Mouse (Mus musculus) adrenal gland, postnatal 36 days (tissue): ENCODE results near the gene Pla2g4f. TPM values are rescaled to one million over a fixed set of nuclear protein-coding genes. Genes with fewer than 3 reads are reported as not detected.
A peak's percentile ranks its signal among the peaks of the same experiment; 100 is the strongest.

Experiments
- DNase-seq, 2 experiments: peaks; one replicate each; pipeline ENCODE4 v3.0.0; 2021; ENCODE audit warnings: mixed read lengths in 1 of 2
- total RNA-seq, 2 experiments: library from RNA; stranded (reverse); gene quantifications; 2 replicates each; pipeline ENCODE4 v1.2.3; 2021

The Pla2g4f gene
- total RNA-seq, 2 experiments from 2014 or later = not detected

DNA sequence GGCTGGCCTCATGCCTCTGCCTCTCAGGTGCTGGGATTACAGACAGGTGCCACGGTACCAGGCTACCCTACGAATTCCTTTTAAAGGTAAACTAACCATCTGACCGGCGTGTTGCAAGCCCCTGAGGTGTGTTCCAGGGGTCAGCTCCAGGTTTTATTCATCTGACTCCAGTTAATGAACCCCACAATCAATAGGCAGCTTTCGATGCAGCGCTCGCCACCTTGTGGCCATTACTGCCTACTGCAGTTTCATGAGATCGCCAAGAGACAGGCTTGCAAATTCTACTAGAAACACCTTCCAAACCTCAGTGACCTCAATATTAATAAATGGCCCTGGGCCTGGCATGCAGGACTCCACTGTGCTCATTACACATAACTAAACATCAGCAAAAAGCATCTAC lies 34.0 kb downstream of the Pla2g4f start:
- DNase-seq = peak; percentile 61 to 66

DNA sequence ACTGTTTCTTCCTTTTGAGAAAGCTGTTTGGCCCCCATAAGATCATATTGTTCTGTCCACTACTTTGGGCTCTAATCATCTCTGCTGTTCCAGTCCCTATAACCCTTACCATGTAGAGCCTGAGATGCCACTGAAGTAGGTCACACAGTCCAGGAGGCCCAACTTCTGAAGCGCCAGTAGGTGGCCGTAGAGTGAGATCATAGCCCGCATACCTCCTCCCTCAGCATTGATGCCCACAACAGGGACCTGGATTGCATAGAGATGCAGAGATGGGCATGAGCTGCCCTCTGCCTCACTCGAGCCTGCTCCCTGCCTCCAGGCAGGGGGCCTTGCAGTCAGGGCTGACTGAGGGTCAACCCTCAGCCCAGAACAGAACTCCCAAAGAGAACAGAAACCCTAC lies 37.0 kb downstream of the Pla2g4f start:
- DNase-seq = no peak

DNA sequence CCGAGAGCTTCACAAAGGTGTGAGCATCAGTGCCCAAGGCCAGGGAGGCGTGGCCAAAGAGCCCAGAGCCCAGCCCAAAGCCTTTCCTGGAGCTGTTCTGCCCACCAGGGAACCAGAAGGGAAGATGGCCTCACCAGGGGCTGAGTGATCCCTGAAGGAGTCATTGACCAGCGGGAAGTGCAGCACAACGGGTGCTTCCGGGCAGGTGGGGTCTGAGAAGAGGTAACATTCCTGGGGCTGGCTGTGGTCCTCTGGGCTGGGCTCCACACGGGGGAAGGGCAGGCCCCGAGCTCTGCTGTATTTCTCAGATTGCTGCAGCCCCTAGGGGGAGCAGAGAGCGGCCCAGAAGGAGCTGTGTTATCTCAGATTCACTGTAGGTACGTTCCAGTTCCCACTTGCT lies 45.3 kb downstream of the Pla2g4f start:
- peak in 1 of 2 experiments; percentile 32 for DNase-seq

DNA sequence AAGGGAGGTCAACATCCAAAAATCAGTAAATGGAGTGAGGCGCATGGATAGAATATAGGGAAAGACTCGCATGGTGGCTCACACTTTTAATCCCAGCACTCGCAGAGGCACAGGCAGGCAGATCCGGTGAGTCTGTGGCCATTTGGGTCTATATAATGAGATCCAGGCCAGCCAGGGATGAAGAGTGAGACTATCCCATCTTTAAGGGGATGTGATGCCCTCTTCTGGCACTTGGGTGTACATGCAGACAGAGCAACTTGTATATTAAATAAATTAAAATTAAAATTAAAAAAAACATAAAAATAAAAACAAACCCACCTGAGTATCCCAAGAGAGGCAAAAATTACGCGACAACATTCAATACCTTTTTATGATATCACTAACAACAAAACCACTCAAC lies 48.4 kb downstream of the Pla2g4f start:
- no peak for DNase-seq

DNA sequence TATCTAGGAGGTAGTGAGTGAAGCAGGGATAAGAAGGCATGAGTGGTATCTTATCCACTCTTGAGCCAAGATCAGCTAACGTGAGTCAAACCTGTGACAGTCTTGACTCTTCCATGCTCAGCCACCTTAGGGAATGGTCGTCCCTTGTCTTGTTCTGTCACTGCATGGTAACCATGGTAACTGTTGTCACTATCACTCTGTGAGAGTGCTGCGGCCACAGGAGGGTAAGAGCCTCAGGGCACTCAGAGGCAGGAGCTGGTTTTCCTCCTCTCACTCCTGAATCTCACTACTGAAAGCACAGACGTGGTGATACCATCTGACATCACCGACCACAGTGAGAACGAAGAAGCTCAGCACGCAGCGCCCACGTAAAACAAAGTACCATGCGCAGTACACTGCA lies 49.1 kb downstream of the Pla2g4f start:
- DNase-seq = no peak

DNA sequence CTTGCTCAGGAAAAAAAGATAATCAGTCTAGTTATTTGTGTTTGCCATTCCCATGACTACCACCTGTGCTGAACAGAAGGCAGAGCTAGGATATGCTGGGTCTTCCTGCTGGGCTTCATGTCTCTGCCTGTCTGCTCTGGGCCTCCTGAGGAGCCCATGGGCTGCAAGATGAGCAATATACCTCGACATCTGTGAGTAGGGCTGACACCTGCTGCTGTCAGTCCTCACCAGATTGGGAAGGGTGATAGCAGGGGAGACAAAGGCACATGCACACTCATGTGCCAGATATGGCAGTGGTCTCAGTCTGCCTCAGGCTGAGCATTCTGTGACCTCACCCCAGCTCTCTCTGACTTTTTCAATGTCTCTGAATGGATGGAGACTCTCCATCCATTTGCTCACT lies 51.1 kb downstream of the Pla2g4f start:
- DNase-seq = no peak

DNA sequence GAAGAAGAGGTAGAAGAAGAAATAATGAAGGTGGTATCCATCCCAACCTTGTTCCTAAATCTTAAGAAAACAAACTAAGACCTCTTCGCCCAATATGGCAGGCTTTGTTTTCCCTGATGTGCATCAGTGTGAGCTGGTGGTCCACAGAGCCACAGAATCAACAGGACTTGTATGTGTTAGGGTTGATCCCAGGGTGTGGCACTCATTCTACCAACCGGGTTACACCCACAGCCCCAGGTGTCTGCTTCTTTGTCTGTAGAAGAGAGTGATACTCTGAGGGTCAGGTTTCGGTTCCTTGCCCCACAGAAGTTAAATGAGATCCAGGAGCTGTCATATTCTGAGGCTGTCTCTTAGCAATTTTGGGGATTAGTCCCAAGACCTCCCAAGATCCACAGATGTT lies 52.6 kb downstream of the Pla2g4f start:
- no peak for DNase-seq

DNA sequence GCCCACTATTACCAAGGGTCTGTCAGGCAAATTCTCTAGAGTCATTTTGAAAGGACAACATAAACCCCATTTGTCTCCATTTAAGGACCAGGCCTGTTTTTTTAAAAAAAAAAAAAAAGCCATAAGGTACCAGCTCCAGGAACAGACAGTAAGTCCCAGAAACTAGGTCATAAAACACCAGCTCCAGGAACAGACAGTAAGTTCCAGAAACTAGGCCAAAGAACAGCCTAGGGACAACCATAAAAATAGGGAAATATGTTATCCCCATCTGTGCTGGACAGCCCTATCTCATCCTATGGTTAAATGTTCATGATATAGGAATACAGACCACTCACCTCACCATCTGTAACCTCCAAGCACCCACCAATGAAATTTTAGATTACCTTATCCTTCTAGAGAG lies 57.7 kb downstream of the Pla2g4f start:
- no peak for DNase-seq

DNA sequence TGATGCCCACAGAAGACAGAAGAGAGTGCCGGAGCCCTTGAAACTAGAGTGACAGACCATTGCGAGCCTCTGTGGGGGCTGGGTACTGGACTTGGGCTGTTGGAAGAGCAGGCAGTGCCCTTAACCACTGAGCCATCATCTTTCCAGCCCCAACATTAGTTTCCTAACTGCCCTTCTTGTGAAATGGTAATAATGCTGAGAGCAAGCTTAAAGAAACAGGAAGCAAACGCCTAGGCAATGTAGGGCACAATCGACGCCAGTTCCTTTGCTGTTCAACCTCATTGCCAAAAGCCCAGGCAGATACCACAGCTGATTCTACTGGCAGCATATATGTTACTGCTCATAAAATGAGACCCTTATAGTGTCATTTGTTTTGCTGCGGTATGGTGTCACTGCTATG lies 61.3 kb downstream of the Pla2g4f start:
- no peak for DNase-seq

Other genes starting within 250 kb of the Pla2g4f start
- 10 to 100 TPM; 44.5 to 48.7 TPM for gene Ehd4, start 159.6 kb downstream of the Pla2g4f start, total RNA-seq
- gene Pla2g4e, start 68.8 kb downstream of the Pla2g4f start, total RNA-seq = under 1 TPM; 0.13 to 0.20 TPM
- gene Pla2g4d, start 25.0 kb downstream of the Pla2g4f start, total RNA-seq = under 1 TPM in 1 of 2 experiments, not detected in 1; 0.07 TPM
- 10 to 100 TPM; 43.2 to 52.8 TPM for gene Vps39, start 39.0 kb upstream of the Pla2g4f start, total RNA-seq
- 10 to 100 TPM; 25.9 to 37.3 TPM for gene Ganc, start 89.7 kb upstream of the Pla2g4f start, total RNA-seq
- 10 to 100 TPM; 42.0 to 49.9 TPM for gene Tmem87a, start 89.9 kb upstream of the Pla2g4f start, total RNA-seq
- under 1 TPM in 1 of 2 experiments, not detected in 1; 0.56 TPM for gene Capn3, start 141.9 kb upstream of the Pla2g4f start, total RNA-seq
- 100 to 1,000 TPM in 1 of 2 experiments, 10 to 100 TPM in 1; 92.4 to 101 TPM for gene Zfp106, start 249.7 kb upstream of the Pla2g4f start, total RNA-seq